In genomic region chr10:127121066-127121477, GRCm38 (mm10) we compare ENCODE assay signal across 8 mouse cellular contexts. TPM values are rescaled to one million over a fixed set of nuclear protein-coding genes. Genes with fewer than 3 reads are reported as not detected.
DNase-seq lines count a peak whose midpoint lies in the region; ATAC-seq and TF ChIP-seq lines count a peak whose summit lies in the region.

TSS of gene Os9 (minus strand) at chr10:127121131.

- no peak within 1 kb of the TSS for H3K27ac ChIP-seq in heart, embryonic 12.5 days (ENCODE audit: poor library complexity, severe bottlenecking)
- no peak within 1 kb of the TSS for H3K27ac ChIP-seq in kidney, postnatal 0 days
- no peak within 1 kb of the TSS for H3K27ac ChIP-seq in liver, embryonic 11.5 days (ENCODE audit: low read depth, low read length)
- H3K27ac ChIP-seq in stomach, embryonic 14.5 days (ENCODE audit: low read length): no peak within 1 kb of the TSS

- H3K4me1 ChIP-seq in heart, embryonic 12.5 days (replicated peaks): peaks cover 16% of the 10 kb centered on the region
- peaks cover 5% of the 10 kb centered on the region; the same call in 1 of the 2 replicates for H3K4me1 ChIP-seq in kidney, postnatal 0 days (replicated peaks; ENCODE audit: insufficient read depth, low read length)
- H3K4me1 ChIP-seq in liver, embryonic 11.5 days (replicated peaks; ENCODE audit: control insufficient read depth, insufficient read depth, low read length): peaks cover 28% of the 10 kb centered on the region
- peaks cover 11% of the 10 kb centered on the region; the same call in 1 of the 2 replicates for H3K4me1 ChIP-seq in stomach, embryonic 14.5 days (ENCODE audit: control insufficient read depth, insufficient read depth, low read length)

- peaks cover 32% of the 10 kb centered on the region for H3K36me3 ChIP-seq in heart, embryonic 12.5 days
- peaks cover 20% of the 10 kb centered on the region; the same call in 1 of the 2 replicates for H3K36me3 ChIP-seq in kidney, postnatal 0 days (ENCODE audit: insufficient read depth, low read length)
- peaks cover 5% of the 10 kb centered on the region for H3K36me3 ChIP-seq in liver, embryonic 11.5 days (ENCODE audit: control insufficient read depth, insufficient read depth, low read length)
- peaks cover 3% of the 10 kb centered on the region for H3K36me3 ChIP-seq in stomach, embryonic 14.5 days (ENCODE audit: control insufficient read depth, insufficient read depth, low read length)

- H3K4me2 ChIP-seq in heart, embryonic 12.5 days: peak within 1 kb of the TSS; percentile 99
- H3K4me2 ChIP-seq in kidney, postnatal 0 days (ENCODE audit: low read length): peak within 1 kb of the TSS; percentile 99
- peak within 1 kb of the TSS; percentile 96 for H3K4me2 ChIP-seq in liver, embryonic 11.5 days
- peak within 1 kb of the TSS; percentile 96 for H3K4me2 ChIP-seq in stomach, embryonic 14.5 days (replicated peaks; ENCODE audit: low read depth, low read length)

- H3K4me3 ChIP-seq in heart, embryonic 12.5 days: peak within 1 kb of the TSS; percentile 92
- H3K4me3 ChIP-seq in kidney, postnatal 0 days (replicated peaks; ENCODE audit: low read depth, low read length): peak within 1 kb of the TSS; percentile 96
- H3K4me3 ChIP-seq in liver, embryonic 11.5 days (ENCODE audit: low read depth, low read length): peak within 1 kb of the TSS; percentile 78
- peak within 1 kb of the TSS; percentile 95 for H3K4me3 ChIP-seq in stomach, embryonic 14.5 days (ENCODE audit: low read depth, low read length)

- under 1% methylated on average over 19 of the region's 19 CpGs for WGBS in heart, embryonic 12.5 days
- 0% methylated on average over 19 of the region's 19 CpGs for WGBS in kidney, postnatal 0 days
- WGBS in liver, embryonic 11.5 days: under 1% methylated on average over 19 of the region's 19 CpGs
- 1% methylated on average over 19 of the region's 19 CpGs for WGBS in stomach, embryonic 14.5 days

- no peaks in the 10 kb centered on the region for H3K27me3 ChIP-seq in heart, embryonic 12.5 days (replicated peaks)
- no peaks in the 10 kb centered on the region for H3K27me3 ChIP-seq in kidney, postnatal 0 days (ENCODE audit: insufficient read depth, low read length)
- no peaks in the 10 kb centered on the region for H3K27me3 ChIP-seq in liver, embryonic 11.5 days (replicated peaks; ENCODE audit: control insufficient read depth, insufficient read depth, low read length)
- H3K27me3 ChIP-seq in stomach, embryonic 14.5 days (ENCODE audit: control insufficient read depth, insufficient read depth, low read length): no peaks in the 10 kb centered on the region

- ATAC-seq in erythroid progenitor cell, adult 5-6 weeks (replicated peaks; ENCODE audit: low FRiP score, poor library complexity, severe bottlenecking): peak; percentile 94
- ATAC-seq in heart, embryonic 12.5 days (ENCODE audit: insufficient number of reproducible peaks, low FRiP score): peak; percentile 99
- peak; percentile 95 for ATAC-seq in kidney, postnatal 0 days (replicated peaks; ENCODE audit: low FRiP score, low read depth)
- ATAC-seq in liver, embryonic 11.5 days (replicated peaks; ENCODE audit: low FRiP score): peak; percentile 94
- peak; percentile 97 for ATAC-seq in stomach, embryonic 14.5 days (ENCODE audit: insufficient number of reproducible peaks, insufficient read depth, low FRiP score, low read depth)

- DNase-seq in CD4-positive helper T cell, adult 2 months (ENCODE audit: low read depth, low spot score): peak; percentile 98
- peak; percentile 98 for DNase-seq in brain, embryonic 18.5 days (ENCODE audit: low read depth, low spot score)
- peak; percentile 99 for DNase-seq in kidney, postnatal 0 days (ENCODE audit: low spot score)
- DNase-seq in liver, embryonic 11.5 days (ENCODE audit: low spot score): peak; percentile 90
- DNase-seq in naive thymus-derived CD4-positive, alpha-beta T cell, adult 2 months (ENCODE audit: low read depth): peak; percentile 97

- no peaks in the 10 kb centered on the region for H3K9me3 ChIP-seq in heart, embryonic 12.5 days (replicated peaks)
- H3K9me3 ChIP-seq in kidney, postnatal 0 days (replicated peaks; ENCODE audit: low read length): no peaks in the 10 kb centered on the region
- H3K9me3 ChIP-seq in liver, embryonic 11.5 days (ENCODE audit: control insufficient read depth, low read length): no peaks in the 10 kb centered on the region
- H3K9me3 ChIP-seq in stomach, embryonic 14.5 days (ENCODE audit: control insufficient read depth, low read depth, low read length): no peaks in the 10 kb centered on the region

- peak within 1 kb of the TSS; percentile 86 for H3K9ac ChIP-seq in heart, embryonic 12.5 days
- peak within 1 kb of the TSS; percentile 79 for H3K9ac ChIP-seq in kidney, postnatal 0 days (ENCODE audit: low read depth, low read length)
- peak within 1 kb of the TSS; percentile 76 for H3K9ac ChIP-seq in liver, embryonic 11.5 days (ENCODE audit: low read depth, low read length)
- H3K9ac ChIP-seq in stomach, embryonic 14.5 days (replicated peaks; ENCODE audit: low read depth, low read length): peak within 1 kb of the TSS; percentile 53; the same call in 1 of the 2 replicates

- no peak; the same call in 1 of the 2 replicates for TF ChIP-seq CTCF in kidney, postnatal 0 days (IDR thresholded peaks at IDR 0.05; ENCODE audit: low read depth)

RNA-seq across cellular contexts. Expression of gene Os9, which starts in this region (rescaled TPM):
- total RNA-seq in erythroid progenitor cell, adult 5-6 weeks (2015; ENCODE audit: low replicate concordance): 36.5 and 37.5 TPM in 2 replicates
- 57.2 and 70.0 TPM in 2 replicates for total RNA-seq in erythroid progenitor cell, adult 5-6 weeks (2017; ENCODE audit: low replicate concordance)
- 52.2 and 52.4 TPM in 2 replicates for polyA plus RNA-seq in heart, embryonic 12.5 days (2016; fragmentation: Nextera tagmentation; extraction: Ambion mirVana)
- polyA plus RNA-seq in kidney, postnatal 0 days (2015; fragmentation: Nextera tagmentation; extraction: Ambion mirVana): 107 and 114 TPM in 2 replicates
- polyA plus RNA-seq in liver, embryonic 11.5 days (2014; fragmentation: Nextera tagmentation; extraction: Ambion mirVana): 51.2 and 54.7 TPM in 2 replicates
- polyA plus RNA-seq in stomach, embryonic 14.5 days (2014; fragmentation: Nextera tagmentation; extraction: Ambion mirVana): 47.8 and 52.7 TPM in 2 replicates
